Mouse (Mus musculus) embryo, embryonic 10.5 days (tissue): ENCODE results near the gene Ppp1r14d.

Experiments used
- DNase-seq: peaks from one replicate; pipeline ENCODE4 v3.0.0-alpha.2; 2015; ENCODE audit warnings: low spot score

Gene Ppp1r14d

GRCm38 (mm10) chr2:119229775-119230704 is at the start of gene Ppp1r14d:
Gene Ppp1r14d, minus strand, starts transcription at chr2:119229906.
- no peak for DNase-seq

- DNase-seq, result no peak
Observed at GRCm38 (mm10) chr2:119277810-119278209, 48.1 kb upstream of the Ppp1r14d start.

GRCm38 (mm10) chr2:119276926-119277325 is 47.2 kb upstream of the Ppp1r14d start:
- no peak for DNase-seq

GRCm38 (mm10) chr2:119274126-119274525 is 44.4 kb upstream of the Ppp1r14d start:
- no peak for DNase-seq

GRCm38 (mm10) chr2:119270643-119271331 is 41.1 kb upstream of the Ppp1r14d start, which contains the start of gene Rhov:
Gene Rhov, minus strand, starts transcription at chr2:119271272.
- peak; percentile 81 for DNase-seq

- DNase-seq, result no peak
Observed at GRCm38 (mm10) chr2:119270286-119270642, 40.6 kb upstream of the Ppp1r14d start.

- no peak for DNase-seq
Observed at GRCm38 (mm10) chr2:119263813-119264212, 34.1 kb upstream of the Ppp1r14d start.

GRCm38 (mm10) chr2:119262978-119263377 is 33.3 kb upstream of the Ppp1r14d start:
- DNase-seq, result no peak

GRCm38 (mm10) chr2:119261326-119261725 is 31.6 kb upstream of the Ppp1r14d start:
- no peak for DNase-seq

- no peak for DNase-seq
Observed at GRCm38 (mm10) chr2:119260518-119260917, 30.8 kb upstream of the Ppp1r14d start.

- no peak for DNase-seq
Observed at GRCm38 (mm10) chr2:119254976-119255375, 25.3 kb upstream of the Ppp1r14d start.

GRCm38 (mm10) chr2:119250826-119251478 is 21.2 kb upstream of the Ppp1r14d start:
- peak; percentile 91 for DNase-seq

GRCm38 (mm10) chr2:119250377-119250776 is 20.7 kb upstream of the Ppp1r14d start:
- DNase-seq, result no peak

- DNase-seq, result no peak
Observed at GRCm38 (mm10) chr2:119249592-119250061, 19.9 kb upstream of the Ppp1r14d start.

GRCm38 (mm10) chr2:119247904-119248303 is 18.2 kb upstream of the Ppp1r14d start:
- no peak for DNase-seq

GRCm38 (mm10) chr2:119245246-119245645 is 15.5 kb upstream of the Ppp1r14d start:
- no peak for DNase-seq

GRCm38 (mm10) chr2:119242548-119242947 is 12.8 kb upstream of the Ppp1r14d start:
- no peak for DNase-seq

- DNase-seq, result no peak
Observed at GRCm38 (mm10) chr2:119240819-119241186, 11.1 kb upstream of the Ppp1r14d start.

- DNase-seq, result no peak
Observed at GRCm38 (mm10) chr2:119240075-119240818, 10.5 kb upstream of the Ppp1r14d start.

- DNase-seq, result no peak
Observed at GRCm38 (mm10) chr2:119238671-119239070, 9.0 kb upstream of the Ppp1r14d start.

- DNase-seq, result peak; percentile 14
Observed at GRCm38 (mm10) chr2:119237871-119238220, 8.1 kb upstream of the Ppp1r14d start.
